Mouse (Mus musculus) ES-Bruce4 (cell line): ENCODE results near the gene Rln3.

Experiments
- CTCF ChIP-seq: IDR thresholded peaks from one replicate; pipeline ENCODE4 v1.8.1; 2011; ENCODE audit warnings: low read depth, low read length
- EP300 ChIP-seq: IDR thresholded peaks from 2 replicates; pipeline ENCODE4 v1.6.1; 2011; ENCODE audit warnings: low read depth, low read length; ENCODE audit not compliant: insufficient read depth
- POLR2A ChIP-seq: IDR thresholded peaks from one replicate; pipeline ENCODE4 v1.8.1; 2011; ENCODE audit warnings: low read length; ENCODE audit not compliant: insufficient read depth

GRCm38 (mm10) chr8:84038015-84038414, 6.8 kb downstream of the Rln3 start:
- TF ChIP-seq CTCF (no peak), POLR2A (no peak), EP300 (no peak)
